ENCODE assay signal across 12 mouse cellular contexts in genomic region chr10:42231100-42231541, GRCm38 (mm10). TPM values are rescaled to one million over a fixed set of nuclear protein-coding genes. Genes with fewer than 3 reads are reported as not detected.
DNase-seq lines count a peak whose midpoint lies in the region; ATAC-seq lines count a peak whose summit lies in the region.
"Had no signal": no experiment of that assay in that cellular context is flagged by ENCODE, and none has a peak within 500 bp of the region (broad histone marks: within the 10 kb centered on the region; RNA-seq: fewer than 3 reads in every experiment).

No protein-coding gene starts in this region.

- H3K4me3 ChIP-seq in liver, embryonic 12.5 days: no peak overlapping the region
- H3K4me3 ChIP-seq in liver, embryonic 11.5 days (ENCODE audit: low read depth, low read length): no peak overlapping the region
- no peak overlapping the region for H3K4me3 ChIP-seq in forebrain, embryonic 15.5 days
- H3K4me3 ChIP-seq: hindbrain, embryonic 12.5 days; lung, embryonic 15.5 days; neural tube, embryonic 12.5 days had no signal

- 79% methylated on average over 3 of the region's 3 CpGs for WGBS in liver, embryonic 12.5 days (ENCODE audit: insufficient replicate concordance)
- WGBS in liver, embryonic 11.5 days: 80% methylated on average over 3 of the region's 3 CpGs
- 91% methylated on average over 3 of the region's 3 CpGs for WGBS in forebrain, embryonic 15.5 days

- peaks cover 88% of the 10 kb centered on the region for H3K4me1 ChIP-seq in liver, embryonic 12.5 days
- H3K4me1 ChIP-seq in liver, embryonic 11.5 days (replicated peaks; ENCODE audit: control insufficient read depth, insufficient read depth, low read length): peaks cover 30% of the 10 kb centered on the region
- H3K4me1 ChIP-seq in forebrain, embryonic 15.5 days: peaks cover 17% of the 10 kb centered on the region

- H3K27ac ChIP-seq in liver, embryonic 12.5 days: peak overlapping the region; percentile 18; the same call in 1 of the 2 replicates
- no peak overlapping the region for H3K27ac ChIP-seq in liver, embryonic 11.5 days (ENCODE audit: low read depth, low read length)
- no peak overlapping the region for H3K27ac ChIP-seq in forebrain, embryonic 15.5 days (replicated peaks)
- H3K27ac ChIP-seq: hindbrain, embryonic 12.5 days; lung, embryonic 15.5 days; neural tube, embryonic 12.5 days had no signal

- no peaks in the 10 kb centered on the region for H3K9me3 ChIP-seq in liver, embryonic 12.5 days (replicated peaks)
- H3K9me3 ChIP-seq in liver, embryonic 11.5 days (ENCODE audit: control insufficient read depth, low read length): no peaks in the 10 kb centered on the region
- H3K9me3 ChIP-seq in forebrain, embryonic 15.5 days: no peaks in the 10 kb centered on the region
- H3K9me3 ChIP-seq: hindbrain, embryonic 12.5 days; lung, embryonic 15.5 days; neural tube, embryonic 12.5 days had no signal

- ATAC-seq in liver, embryonic 12.5 days: no peak
- no peak for ATAC-seq in liver, embryonic 11.5 days (replicated peaks; ENCODE audit: low FRiP score)
- no peak for ATAC-seq in forebrain, embryonic 15.5 days (replicated peaks)

- H3K36me3 ChIP-seq in liver, embryonic 12.5 days: peaks cover 59% of the 10 kb centered on the region
- peaks cover 7% of the 10 kb centered on the region; the same call in 1 of the 2 replicates for H3K36me3 ChIP-seq in liver, embryonic 11.5 days (ENCODE audit: control insufficient read depth, insufficient read depth, low read length)
- H3K36me3 ChIP-seq in forebrain, embryonic 15.5 days: no peaks in the 10 kb centered on the region
- H3K36me3 ChIP-seq: hindbrain, embryonic 12.5 days; neural tube, embryonic 12.5 days had no signal

- H3K27me3 ChIP-seq in liver, embryonic 12.5 days (replicated peaks): no peaks in the 10 kb centered on the region
- H3K27me3 ChIP-seq in liver, embryonic 11.5 days (replicated peaks; ENCODE audit: control insufficient read depth, insufficient read depth, low read length): no peaks in the 10 kb centered on the region
- no peaks in the 10 kb centered on the region for H3K27me3 ChIP-seq in forebrain, embryonic 15.5 days
- H3K27me3 ChIP-seq: hindbrain, embryonic 12.5 days; lung, embryonic 15.5 days; neural tube, embryonic 12.5 days had no signal

- no peak for DNase-seq in liver, embryonic 11.5 days (ENCODE audit: low spot score)
- peak; percentile 38 to 42 for DNase-seq in adrenal gland, adult 18-20 months (ENCODE audit: low spot score in 2 of 2)
- DNase-seq in gonadal fat pad, adult 2 months (ENCODE audit: low read depth): peak; percentile 84
- DNase-seq in urinary bladder, adult 2 months (ENCODE audit: low spot score): peak; percentile 40
- DNase-seq in layer of hippocampus, adult 8-10 months (ENCODE audit: low spot score in 2 of 2): no peak
- DNase-seq: midbrain, embryonic 14.5 days; thymus, postnatal 14 days had no signal

- no peak overlapping the region for H3K4me2 ChIP-seq in liver, embryonic 12.5 days
- no peak overlapping the region for H3K4me2 ChIP-seq in liver, embryonic 11.5 days
- H3K4me2 ChIP-seq in forebrain, embryonic 15.5 days (replicated peaks): no peak overlapping the region
- H3K4me2 ChIP-seq: hindbrain, embryonic 12.5 days; lung, embryonic 15.5 days; neural tube, embryonic 12.5 days had no signal

- no peak overlapping the region for H3K9ac ChIP-seq in liver, embryonic 12.5 days
- no peak overlapping the region for H3K9ac ChIP-seq in liver, embryonic 11.5 days (ENCODE audit: low read depth, low read length)
- no peak overlapping the region for H3K9ac ChIP-seq in forebrain, embryonic 15.5 days (replicated peaks)
- H3K9ac ChIP-seq: hindbrain, embryonic 12.5 days; lung, embryonic 15.5 days; neural tube, embryonic 12.5 days had no signal

RNA-seq across cellular contexts. Expression of gene Foxo3, which starts 45.4 kb away (rescaled TPM):
- 16.9 and 17.9 TPM in 2 replicates for polyA plus RNA-seq in liver, embryonic 12.5 days (2016; fragmentation: Nextera tagmentation; extraction: Ambion mirVana)
- polyA plus RNA-seq in liver, embryonic 11.5 days (2014; fragmentation: Nextera tagmentation; extraction: Ambion mirVana): 11.7 and 12.3 TPM in 2 replicates
- 10 to 100 TPM; 48.9 to 63.3 TPM for total RNA-seq in adrenal gland, adult 18-20 months (2021)
- polyA plus RNA-seq in gonadal fat pad, adult 2 months (2012; rRNA removed): 29.1 and 36.6 TPM in 2 replicates
- 14.9 and 23.9 TPM in 2 replicates for polyA plus RNA-seq in urinary bladder, adult 2 months (2012; rRNA removed)
- 4.6 and 5.3 TPM in 2 replicates for polyA plus RNA-seq in forebrain, embryonic 15.5 days (2015; fragmentation: Nextera tagmentation; extraction: Ambion mirVana)
- total RNA-seq in layer of hippocampus, adult 8-10 months (2022): 10 to 100 TPM; 43.3 to 53.4 (median 48.2) TPM

Comparison
In these comparisons a context has a peak if more than half of its experiments do, and no peak if none do; other contexts are left out.
1. DNase-seq: peak in adrenal gland, adult 18-20 months (2 of 2), gonadal fat pad, adult 2 months (single experiment) and urinary bladder, adult 2 months (single experiment); none in liver, embryonic 11.5 days (single experiment) and layer of hippocampus, adult 8-10 months (0 of 2).